Mouse (Mus musculus) frontal cortex, postnatal 36 days (tissue): ENCODE data around the gene Tspan31.
"Not testable (repeated sequence)": the region's sequence is repeated elsewhere in the genome, so short reads cannot be mapped to it uniquely, and the experiment has no call there.

Source experiments
- DNase-seq, 2 experiments: peaks; one replicate each; pipeline ENCODE4 v3.0.0; 2022; ENCODE audit warnings: low spot score in 2 of 2

The Tspan31 gene

DNA sequence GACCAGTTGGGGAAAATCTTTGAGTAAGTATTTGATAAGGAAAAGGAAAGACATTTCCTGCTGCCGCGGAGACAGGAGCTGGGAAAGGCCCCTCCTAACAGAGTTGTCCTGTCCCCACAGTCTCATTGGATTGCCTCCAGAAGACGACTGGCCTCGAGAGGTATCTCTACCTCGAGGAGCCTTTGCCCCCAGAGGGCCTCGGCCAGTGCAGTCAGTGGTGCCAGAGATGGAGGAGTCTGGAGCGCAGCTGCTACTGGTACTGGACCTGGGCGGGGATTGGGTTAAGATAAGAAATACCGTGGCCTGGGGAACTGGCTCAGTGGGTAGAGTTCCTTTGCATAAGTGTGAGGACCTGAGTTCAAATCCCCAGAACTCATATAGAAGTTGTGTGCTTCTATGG, 4.1 kb downstream of the Tspan31 start:
- DNase-seq = no peak

DNA sequence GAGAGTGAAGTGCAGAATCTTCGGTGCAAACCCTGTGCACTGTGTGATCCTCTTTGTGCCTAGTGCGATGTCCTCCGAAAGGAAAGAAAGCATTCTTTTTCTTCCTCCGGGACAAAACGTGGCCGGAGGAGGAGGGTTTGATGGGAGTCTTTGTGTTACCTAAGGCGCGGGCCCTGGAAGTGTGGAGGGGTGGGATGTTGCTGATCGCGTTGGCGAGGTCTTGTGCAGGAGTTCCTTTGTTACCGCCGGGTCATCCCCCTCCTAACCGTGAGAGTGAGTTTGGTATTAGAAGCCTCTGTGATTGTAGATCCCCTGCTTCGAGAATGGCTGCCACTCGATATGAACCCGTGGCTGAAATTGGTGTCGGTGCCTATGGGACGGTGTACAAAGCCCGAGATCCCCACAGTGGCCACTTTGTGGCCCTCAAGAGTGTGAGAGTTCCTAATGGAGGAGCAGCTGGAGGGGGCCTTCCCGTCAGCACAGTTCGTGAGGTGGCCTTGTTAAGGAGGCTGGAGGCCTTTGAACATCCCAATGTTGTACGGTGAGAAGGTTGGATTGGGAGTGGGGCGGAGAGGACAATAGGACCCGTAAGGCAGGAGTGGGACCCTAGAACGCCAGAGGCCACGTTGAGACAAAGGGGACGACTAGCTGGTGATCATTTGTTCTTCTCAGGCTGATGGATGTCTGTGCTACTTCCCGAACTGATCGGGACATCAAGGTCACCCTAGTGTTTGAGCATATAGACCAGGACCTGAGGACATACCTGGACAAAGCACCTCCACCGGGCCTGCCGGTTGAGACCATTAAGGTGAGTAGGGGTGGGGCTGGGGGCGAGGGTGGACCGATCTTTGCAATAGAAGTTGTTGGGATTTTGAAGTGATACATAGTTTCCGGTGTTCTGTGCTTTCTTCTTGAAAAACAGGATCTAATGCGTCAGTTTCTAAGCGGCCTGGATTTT, 5.9 kb downstream of the Tspan31 start:
- DNase-seq = no peak

DNA sequence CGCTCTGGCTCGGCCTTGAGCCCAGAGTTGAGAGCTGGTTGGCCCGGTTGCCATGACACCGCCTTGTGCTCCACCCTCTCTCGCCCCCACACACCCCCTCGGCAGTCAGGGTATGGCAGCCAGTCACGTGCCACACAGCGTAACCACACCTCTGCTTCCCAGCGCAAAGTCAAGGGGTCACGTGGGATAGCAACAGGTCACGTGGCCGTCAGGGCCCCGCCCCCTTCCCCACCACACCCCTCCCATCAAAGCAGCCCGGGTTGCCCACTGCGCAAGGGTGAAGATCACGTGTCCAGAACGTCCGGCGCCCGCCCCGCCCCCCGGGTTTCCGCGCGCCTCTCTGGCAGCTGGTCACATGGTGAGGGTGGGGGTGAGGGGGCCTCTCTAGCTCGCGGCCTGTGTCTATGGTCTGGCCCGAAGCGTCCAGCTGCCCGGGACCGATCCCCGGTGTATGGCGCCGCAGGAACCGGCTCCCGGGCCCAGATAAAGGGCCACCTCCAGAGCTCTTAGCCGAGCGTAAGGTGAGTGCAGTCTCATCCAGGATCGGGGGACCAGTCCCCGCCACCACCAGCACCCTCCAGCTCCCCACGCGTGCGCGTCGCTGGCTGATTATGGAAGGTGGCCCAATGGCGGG, 6.7 kb downstream of the Tspan31 start, which contains the start of gene Cdk4:
Gene Cdk4 (plus strand): TSS at position 296 of the 634 bp plus-strand sequence.
- DNase-seq = peak; percentile 98

GRCm38 (mm10) chr10:127062503-127062902, 7.6 kb downstream of the Tspan31 start:
- no peak for DNase-seq

DNA sequence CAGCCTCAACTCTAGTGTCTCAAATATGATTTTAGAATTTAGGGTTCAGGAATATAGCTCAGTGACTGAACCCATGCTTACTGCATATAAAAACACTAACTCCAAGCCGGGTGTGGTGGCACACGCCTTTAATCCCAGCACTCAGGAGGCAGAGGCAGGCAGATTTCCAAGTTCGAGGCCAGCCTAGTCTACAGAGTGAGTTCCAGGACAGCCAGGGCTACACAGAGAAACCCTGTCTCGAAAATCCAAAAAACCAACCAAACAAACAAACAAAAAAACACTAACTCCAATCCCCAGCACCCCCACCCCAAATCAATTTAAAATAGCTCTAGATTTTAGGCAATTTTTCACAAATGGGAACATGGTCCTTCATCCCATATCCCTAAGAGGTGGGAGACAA, 8.0 kb downstream of the Tspan31 start:
- not testable (repeated sequence) for DNase-seq

DNA sequence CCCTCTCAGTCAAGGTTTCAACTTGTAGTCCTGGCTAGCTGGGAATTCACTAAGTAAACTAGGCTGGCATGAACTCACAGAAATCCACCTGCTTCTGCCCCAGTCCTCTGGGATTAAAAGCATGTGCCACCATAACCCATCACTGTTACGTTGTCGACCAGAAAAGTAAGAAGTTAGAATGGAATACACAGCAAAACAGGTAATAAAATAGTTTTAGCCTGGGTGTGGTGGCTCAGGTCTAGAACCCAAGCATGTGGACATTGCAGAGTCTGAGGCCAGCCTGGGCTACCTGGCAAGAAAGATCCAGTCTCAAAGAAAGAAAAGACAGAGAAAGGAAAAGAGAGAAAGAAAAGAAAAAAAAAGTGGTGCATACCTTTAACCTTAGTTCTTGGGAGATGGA, 8.6 kb downstream of the Tspan31 start:
- DNase-seq = no peak

GRCm38 (mm10) chr10:127061085-127061484, 9.0 kb downstream of the Tspan31 start:
- DNase-seq = no peak

DNA sequence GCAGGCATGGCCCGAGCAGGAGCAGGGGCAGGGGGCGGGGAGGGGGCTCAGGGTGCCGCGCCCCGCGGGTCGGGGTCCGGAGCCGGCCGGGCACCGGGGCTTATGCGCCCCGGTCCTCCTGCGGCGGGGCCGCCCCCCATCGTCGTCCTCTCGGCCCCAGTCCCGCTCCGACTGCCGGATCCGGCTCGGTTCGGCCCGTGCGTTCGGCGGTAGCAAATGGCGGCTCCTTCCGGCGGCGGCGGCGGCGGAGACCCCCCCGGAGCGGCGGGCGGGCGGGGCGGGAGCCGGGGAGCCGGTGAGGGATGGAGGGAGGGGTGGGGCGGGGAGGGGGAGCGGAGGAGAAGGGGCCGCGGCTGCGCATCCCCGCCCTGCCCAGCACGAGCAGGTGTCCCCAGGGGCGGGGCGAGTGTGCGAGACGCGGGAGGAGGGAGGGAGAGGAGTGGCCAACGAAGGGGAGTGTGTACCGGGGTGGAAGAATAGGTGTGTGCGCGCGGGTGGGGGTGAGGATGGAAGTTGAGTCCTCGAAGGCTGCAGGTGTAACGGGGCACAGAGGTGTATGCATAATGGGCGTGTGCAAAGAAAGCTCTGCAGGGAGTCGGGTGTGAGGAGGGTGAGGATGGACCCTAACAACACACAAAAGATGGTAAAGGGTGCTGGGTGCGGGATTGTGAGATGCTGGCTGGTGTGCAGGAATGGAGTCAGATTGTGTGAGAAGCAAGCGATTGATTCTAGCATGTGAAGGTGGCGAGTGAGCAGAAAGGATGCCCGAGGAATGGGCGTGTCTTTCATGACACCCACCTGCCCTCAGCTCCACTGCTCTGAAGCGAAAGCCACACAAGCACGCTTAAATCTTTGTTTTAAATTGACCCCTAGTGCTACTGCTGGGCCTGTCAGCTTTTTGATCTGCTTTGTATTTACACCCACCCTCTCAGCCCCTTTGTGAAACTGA, 9.8 kb downstream of the Tspan31 start, which contains the start of gene March9:
Gene March9 (minus strand): TSS at position 217 of the 949 bp plus-strand sequence.
- DNase-seq = peak; percentile 67 to 71

- no peak for DNase-seq
Measured at GRCm38 (mm10) chr10:127059174-127059967, 10.7 kb downstream of the Tspan31 start.

GRCm38 (mm10) chr10:127058708-127059107, 11.4 kb downstream of the Tspan31 start:
- no peak for DNase-seq

DNA sequence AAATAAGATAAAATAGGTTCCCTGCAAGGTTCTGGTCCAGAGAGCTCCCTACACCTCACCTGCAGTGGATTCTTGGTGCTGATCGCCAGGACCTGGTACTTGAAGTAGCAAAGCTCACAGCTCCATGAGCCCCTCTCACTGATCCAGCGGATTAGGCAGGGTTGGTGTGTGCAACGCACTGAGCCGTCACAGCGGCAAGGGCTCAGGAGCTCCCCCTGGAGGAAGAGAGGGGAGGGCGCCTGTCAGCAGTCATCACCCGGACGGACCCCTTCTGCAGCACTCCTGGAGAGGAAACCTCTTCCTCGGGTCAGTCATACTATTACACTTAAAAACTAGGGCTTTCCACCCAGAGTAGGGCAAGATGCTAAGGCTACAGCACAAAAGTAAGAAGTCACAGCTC, 11.9 kb downstream of the Tspan31 start:
- DNase-seq = peak; percentile 74 to 81

GRCm38 (mm10) chr10:127056490-127056889, 13.6 kb downstream of the Tspan31 start:
- DNase-seq = no peak

- DNase-seq = no peak
Measured at GRCm38 (mm10) chr10:127055406-127055805, 14.7 kb downstream of the Tspan31 start.

- DNase-seq = no peak
Measured at GRCm38 (mm10) chr10:127054646-127055045, 15.4 kb downstream of the Tspan31 start.

GRCm38 (mm10) chr10:127050119-127050474, 20.0 kb downstream of the Tspan31 start:
- DNase-seq = no peak

- no peak for DNase-seq
Measured at GRCm38 (mm10) chr10:127049395-127050118, 20.5 kb downstream of the Tspan31 start.

- DNase-seq = no peak
Measured at GRCm38 (mm10) chr10:127048608-127049394, 21.3 kb downstream of the Tspan31 start.

DNA sequence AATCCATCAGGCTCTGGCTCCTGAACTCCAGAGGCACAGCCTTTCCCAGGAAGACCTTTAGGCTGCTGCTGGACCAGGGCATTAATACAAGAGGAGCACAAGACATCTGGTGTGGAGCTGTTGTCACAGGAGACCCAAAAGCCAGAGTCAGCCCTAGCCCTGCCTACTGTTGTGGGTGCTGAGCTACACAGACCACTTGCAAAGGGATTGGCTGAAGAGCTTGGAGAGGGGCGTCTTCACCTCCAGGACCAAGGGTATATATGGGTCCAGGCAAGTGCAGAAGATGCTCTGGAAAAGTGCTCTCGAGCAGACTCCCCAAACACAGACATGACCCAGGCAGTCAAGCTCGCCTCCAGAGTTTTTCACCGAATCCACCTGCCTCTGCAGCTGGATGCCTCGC, 22.1 kb downstream of the Tspan31 start, which contains the start of gene Cyp27b1:
Gene Cyp27b1 (plus strand): TSS at position 297 of the 400 bp plus-strand sequence.
- no peak for DNase-seq

DNA sequence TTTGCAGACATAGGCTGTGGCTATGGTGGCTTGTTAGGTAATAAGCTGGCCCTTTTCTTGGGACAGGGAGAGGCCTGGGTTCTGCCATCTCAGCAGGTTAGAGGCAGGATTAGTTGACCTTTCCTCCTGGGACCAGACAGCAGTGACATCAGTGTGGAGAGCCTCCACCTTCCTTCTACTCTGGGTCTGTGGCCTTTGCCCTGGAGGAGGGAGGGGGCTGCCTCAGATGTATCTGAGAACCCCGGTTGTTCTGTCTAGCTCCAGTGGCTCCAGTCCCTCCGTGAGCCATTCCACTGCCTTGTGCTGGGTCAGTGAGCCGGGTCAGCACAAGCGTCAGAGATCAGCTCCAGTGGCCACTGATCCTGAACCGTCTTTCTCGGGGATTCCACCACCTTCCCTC, 26.9 kb downstream of the Tspan31 start:
- no peak for DNase-seq
